Mouse (Mus musculus) adipocyte (in vitro differentiated cells): ENCODE data around the gene Katna1.
"Not testable (repeated sequence)": the region's sequence is repeated elsewhere in the genome, so short reads cannot be mapped to it uniquely, and the experiment has no call there.

Experiments used
- DNase-seq: peaks from one replicate; pipeline ENCODE4 v3.0.0-alpha.2; 2016; ENCODE audit warnings: low spot score

The Katna1 gene

DNA sequence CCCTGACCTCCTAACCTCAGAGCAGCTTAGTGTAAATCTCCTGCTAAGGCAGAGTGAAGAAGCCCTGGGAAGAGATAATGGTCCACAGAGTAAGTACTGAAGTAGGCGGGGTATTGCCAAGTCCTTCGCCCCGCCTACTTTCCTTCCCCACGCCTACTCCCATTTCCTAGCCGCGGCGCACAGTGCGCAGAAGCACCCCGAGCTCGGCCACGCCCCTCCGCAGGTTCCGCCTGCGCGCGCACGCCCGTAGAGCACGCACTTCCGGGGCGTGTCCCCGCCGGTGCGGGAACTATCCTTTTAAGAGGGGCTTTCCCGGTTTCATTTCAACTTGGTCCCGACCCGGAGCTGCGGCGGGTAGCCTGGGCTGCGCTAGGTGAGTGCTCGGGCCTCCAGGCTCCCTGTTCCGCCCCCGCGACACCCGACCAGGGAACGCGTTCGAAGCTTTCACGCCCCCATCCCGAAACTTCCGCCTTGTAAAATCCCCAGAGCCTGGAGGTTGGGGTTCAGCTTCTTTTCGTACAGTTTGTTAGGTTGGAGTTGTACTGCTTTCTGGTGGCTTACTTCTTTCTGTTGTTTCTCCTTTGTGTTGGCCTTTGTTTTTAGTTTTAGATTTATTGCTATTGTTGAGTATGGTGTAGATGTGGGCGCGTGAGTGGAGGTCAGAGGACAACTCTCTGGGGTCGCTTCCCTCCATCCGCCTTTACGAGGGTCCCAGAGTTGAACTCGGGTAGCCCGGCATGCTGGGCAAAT is at the start of gene Katna1:
Gene Katna1 (plus strand): TSS at position 250 of the 750 bp plus-strand sequence.
- DNase-seq: peak; percentile 95

- DNase-seq: peak; percentile 66
These were observed 45.0 kb upstream of the Katna1 start, which contains the start of the genes Pcmt1 and Lats1 for GRCm38 (mm10) chr10:7680731-7681301. Gene Pcmt1 (minus strand): TSS chr10:7681136. Gene Lats1 (plus strand): TSS chr10:7681214.

DNA sequence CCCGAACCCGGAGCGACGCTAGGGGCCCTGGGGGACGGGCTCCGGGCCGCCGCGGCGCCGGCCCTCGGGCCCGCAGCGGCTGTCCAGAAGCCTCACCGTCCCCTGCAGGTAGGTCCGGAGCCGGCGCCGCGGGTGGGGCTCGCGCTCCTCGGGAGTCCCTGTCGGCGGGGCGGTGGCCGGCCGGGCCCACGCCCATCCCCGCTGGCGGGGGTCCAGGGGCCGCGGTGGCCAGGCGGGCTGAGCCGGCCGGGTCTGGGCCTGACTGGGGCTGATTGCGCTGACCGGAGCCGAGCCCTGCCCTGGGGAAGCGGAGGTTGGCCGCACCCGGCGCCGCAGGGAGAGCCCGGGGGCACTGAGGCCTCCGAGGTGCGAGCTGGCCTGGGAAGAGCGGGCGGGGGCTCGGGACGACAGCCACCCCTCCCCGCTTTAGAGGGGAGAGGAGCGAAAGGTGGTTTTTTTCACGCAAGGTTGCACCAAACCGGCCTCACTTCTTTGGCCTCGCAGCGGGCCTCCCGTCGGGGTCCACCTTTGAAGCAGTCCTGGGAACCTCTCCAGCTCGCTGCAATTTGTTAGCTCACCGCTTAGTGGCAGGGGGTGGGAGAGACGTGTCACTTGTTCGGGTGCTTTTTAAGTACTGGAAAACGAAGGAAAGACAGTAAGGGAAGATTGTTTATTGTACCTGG is 44.3 kb upstream of the Katna1 start:
- peak; percentile 84 for DNase-seq

GRCm38 (mm10) chr10:7682249-7682648 is 43.6 kb upstream of the Katna1 start:
- DNase-seq: no peak

DNA sequence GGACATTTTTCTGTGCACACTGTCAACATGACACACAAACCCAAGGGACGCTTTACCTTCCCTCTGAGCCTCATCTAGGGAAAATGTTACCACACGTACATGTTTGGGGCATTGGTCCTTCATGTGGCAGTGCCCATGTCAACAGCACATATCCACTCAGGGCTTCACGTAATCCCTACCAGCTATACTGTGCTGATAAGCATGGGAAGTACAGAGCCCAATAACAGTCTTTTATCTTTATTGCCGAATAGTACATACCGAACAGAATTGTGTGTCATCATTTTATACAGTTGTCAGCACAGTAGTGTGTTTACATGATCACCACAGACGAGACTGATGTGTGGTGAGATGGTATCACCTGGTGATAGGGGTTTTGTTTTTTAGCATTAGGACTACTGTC is 38.9 kb upstream of the Katna1 start:
- no peak for DNase-seq

GRCm38 (mm10) chr10:7695286-7695685 is 30.5 kb upstream of the Katna1 start:
- no peak for DNase-seq

DNA sequence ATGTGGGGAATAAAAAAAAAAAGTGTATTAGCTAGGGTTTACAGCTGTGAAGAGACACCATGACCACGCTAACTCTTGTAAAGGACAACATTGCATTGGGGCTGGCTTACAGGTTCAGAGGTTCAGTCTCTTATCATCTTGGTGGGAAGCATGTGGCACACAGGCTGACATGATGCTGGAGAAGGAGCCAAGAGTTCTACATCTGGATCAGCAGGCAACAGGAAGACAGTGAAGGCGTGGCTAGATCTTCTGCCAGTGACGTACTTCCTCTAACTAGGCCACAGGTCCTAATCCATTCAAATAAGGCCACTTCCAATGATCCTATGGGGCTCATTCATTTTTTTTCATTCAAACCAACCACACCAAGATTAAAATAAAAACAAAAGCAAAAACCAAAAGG is 25.7 kb upstream of the Katna1 start:
- DNase-seq: no peak

GRCm38 (mm10) chr10:7702586-7702985 is 23.2 kb upstream of the Katna1 start:
- DNase-seq: no peak

GRCm38 (mm10) chr10:7710121-7710520 is 15.7 kb upstream of the Katna1 start:
- DNase-seq: no peak

DNA sequence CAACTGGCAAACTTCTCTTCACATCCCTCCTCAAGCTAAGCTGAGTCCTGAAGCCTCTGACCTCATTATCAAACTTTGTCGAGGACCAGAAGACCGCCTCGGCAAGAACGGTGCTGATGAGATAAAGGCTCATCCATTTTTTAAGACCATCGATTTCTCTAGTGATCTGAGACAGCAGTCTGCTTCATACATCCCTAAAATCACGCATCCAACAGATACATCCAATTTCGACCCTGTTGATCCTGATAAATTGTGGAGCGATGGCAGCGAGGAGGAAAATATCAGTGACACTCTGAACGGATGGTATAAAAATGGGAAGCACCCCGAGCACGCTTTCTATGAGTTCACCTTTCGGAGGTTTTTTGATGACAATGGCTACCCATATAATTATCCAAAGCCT is 13.3 kb upstream of the Katna1 start:
- no peak for DNase-seq

DNA sequence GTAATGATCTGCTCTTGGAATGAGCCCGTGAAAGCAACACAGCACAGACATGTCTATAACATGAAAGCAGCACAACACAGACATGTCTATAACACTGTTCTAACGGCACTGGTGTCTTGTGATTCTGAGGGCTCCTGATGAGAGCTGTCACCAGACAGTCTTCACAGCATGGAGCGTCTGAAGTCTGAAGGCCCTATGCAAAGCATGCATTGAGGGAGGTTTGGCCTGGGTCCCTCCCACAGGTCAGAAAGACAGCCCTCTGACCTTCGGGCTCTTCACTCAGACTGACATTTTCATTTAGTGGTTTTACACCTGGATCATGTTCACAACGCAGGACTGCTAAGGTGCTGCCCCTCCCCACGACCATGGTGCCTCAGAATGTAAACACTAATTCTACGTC is 10.7 kb upstream of the Katna1 start:
- DNase-seq: no peak

GRCm38 (mm10) chr10:7726501-7726812 is 657 bp downstream of the Katna1 start:
- DNase-seq: peak; percentile 22

DNA sequence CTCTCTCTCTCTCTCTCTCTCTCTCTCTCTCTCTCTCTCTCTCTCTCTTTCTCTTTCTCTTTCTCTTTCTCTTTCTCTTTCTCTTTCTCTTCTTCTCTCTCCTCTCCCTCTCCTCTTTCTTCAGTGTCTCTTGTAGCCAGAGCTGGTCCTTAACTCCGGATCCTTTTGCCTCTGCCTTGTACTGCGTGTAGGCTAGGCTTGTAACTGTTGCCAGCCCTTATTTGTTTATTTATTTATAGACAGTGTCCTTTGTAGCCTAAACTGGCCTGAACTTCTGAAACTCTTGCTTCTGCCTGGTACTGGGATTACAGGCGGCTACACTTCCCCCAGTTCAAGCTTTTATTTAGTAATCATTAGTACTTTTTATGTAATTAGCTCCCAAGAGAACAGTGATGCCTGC is 1.2 kb downstream of the Katna1 start:
- peak; percentile 66 for DNase-seq

DNA sequence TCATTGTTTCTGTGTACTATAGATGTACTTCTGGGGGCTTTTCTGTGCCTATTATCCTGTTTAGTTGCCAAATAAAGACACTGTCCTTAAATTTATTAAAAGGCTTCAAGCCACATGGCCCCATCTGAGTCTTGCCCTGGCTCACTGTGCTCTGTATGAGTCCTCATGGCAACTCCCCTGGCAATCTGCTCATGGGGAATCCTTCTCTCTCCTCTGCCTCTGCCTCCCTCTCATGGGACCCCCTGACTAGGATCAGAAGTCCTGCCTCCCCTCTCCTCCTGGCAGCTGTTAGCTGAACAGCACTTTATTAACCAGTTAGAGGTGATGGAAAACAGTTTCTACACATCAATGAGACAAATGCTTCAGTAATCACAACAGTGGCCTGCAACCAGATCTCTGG is 5.8 kb downstream of the Katna1 start:
- DNase-seq: no peak

- DNase-seq: no peak
These were observed 11.3 kb downstream of the Katna1 start for GRCm38 (mm10) chr10:7737122-7737521.

DNA sequence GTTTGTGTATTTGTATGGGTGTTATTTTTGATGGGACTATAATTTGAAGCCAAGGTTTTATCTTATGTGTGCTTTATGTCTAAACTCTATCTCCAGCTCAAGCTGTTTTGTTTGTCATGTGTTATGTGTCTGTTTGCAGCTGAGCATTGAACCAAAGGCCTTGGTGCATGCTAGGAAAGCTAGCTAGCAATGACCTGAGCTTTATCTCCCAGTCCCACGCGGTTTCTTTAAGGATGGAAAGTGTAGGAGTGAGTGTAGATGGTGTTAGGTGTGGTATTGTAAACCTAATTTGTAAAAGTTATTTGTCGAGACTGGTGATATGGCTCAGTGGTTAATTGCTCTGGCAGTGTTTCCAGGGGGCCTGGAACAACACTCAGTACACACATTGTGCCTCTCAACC is 12.1 kb downstream of the Katna1 start:
- DNase-seq: no peak

DNA sequence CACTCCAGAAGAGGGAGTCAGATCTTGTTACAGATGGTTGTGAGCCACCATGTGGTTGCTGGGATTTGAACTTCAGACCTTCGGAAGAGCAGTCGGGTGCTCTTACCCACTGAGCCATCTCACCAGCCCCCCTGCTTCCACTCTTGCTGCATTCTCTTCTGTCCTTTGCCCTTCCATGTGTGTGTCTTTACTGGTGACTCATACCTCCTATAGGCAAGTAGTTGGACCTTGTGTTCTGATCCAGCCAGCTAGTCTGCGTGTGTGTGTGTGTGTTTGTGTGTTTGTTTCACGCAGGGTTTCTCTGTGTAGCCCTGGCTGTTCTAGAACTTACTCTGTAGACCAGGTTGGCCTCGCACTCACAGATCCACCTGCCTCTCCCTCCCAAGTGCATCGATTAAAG is 19.7 kb downstream of the Katna1 start:
- DNase-seq: not testable (repeated sequence)

GRCm38 (mm10) chr10:7748752-7749151 is 23.0 kb downstream of the Katna1 start:
- DNase-seq: no peak

GRCm38 (mm10) chr10:7757544-7757943 is 31.7 kb downstream of the Katna1 start:
- DNase-seq: no peak

GRCm38 (mm10) chr10:7772346-7772745 is 46.5 kb downstream of the Katna1 start:
- DNase-seq: no peak

- DNase-seq: no peak
These were observed 47.0 kb downstream of the Katna1 start for GRCm38 (mm10) chr10:7772769-7773168.

DNA sequence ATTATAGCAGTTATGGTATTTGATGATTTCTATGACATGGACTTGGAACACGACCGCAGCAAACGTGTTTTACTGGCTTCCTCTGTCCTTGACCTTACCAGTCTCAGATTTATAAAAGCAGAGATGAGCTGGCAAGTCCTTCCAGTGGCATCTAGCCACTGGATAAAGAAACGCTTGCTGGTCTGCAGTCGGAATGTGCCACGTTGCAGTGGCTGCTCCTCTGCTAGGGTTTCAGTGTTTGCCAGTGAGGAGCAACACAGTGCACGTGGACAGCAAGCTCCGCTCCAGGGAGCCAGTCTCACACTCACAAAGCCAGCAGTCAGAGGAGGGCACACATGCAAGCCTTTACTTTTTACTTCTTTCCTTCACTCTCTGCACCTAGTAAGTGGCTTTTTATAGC is 49.6 kb downstream of the Katna1 start:
- no peak for DNase-seq

DNA sequence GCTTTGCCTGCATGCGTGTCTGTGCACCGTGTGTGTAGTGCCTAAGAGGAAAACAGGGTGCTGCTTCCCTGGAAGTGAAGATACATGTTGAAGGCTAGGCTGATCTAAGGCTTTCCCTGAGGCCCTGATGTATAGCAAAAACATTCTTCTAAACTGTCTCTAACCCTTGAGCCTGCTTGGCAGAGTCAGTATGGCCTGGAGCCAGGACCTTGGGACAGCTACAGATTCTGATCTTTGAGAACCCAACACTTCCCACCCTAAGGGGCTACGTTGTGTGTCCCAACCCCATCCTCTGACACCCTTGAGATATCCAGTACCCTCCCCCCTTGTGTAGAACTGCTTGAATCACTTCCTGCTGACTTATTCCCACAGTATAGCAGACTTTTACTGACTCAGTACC is 52.6 kb downstream of the Katna1 start:
- DNase-seq: peak; percentile 69
